Mouse (Mus musculus) midbrain, embryonic 10.5 days (tissue): ENCODE measurements at regions not wholly inside any gene's neighbourhood (a gene's known extent, or its start where the extent isn't known, plus 50 kb on each side); places are given as distances from the start of the nearest gene placed in this dataset.
A peak's percentile ranks its signal among the peaks of the same experiment; 100 is the strongest.

Source experiments
- DNase-seq: peaks from one replicate; pipeline ENCODE4 v3.0.0-alpha.2; 2017; ENCODE audit warnings: low spot score
- H3K27ac ChIP-seq: fragments of 300-500 bp; sonication (generic); replicated peaks from 2 replicates; pipeline ENCODE4 v1.5.1; 2016; ENCODE audit warnings: mild to moderate bottlenecking
- H3K27me3 ChIP-seq: fragments of 300-500 bp; sonication (generic); 2 replicates; pipeline ENCODE4 v1.6.1; 2016; ENCODE audit warnings: low read depth, mild to moderate bottlenecking; ENCODE audit not compliant: poor library complexity, severe bottlenecking
- H3K36me3 ChIP-seq: fragments of 300-500 bp; sonication (generic); 2 replicates; pipeline ENCODE4 v1.6.1; 2016; ENCODE audit warnings: mild to moderate bottlenecking, moderate library complexity
- H3K4me1 ChIP-seq: fragments of 300-500 bp; sonication (generic); 2 replicates; pipeline ENCODE4 v1.6.1; 2016
- H3K4me3 ChIP-seq: fragments of 300-500 bp; sonication (generic); 2 replicates; pipeline ENCODE4 v1.5.1; 2016; ENCODE audit warnings: mild to moderate bottlenecking, moderate library complexity
- H3K9me3 ChIP-seq: fragments of 300-500 bp; sonication (generic); replicated peaks from 2 replicates; pipeline ENCODE4 v1.6.1; 2016; ENCODE audit warnings: mild to moderate bottlenecking
- WGBS: fragments of 180-500 bp; shearing (Covaris S2); methylation state at CpG from one replicate; pipeline ENCODE4 v1.1.7; 2016; 5-methylcytosine and 5-hydroxymethylcytosine counted together

DNA sequence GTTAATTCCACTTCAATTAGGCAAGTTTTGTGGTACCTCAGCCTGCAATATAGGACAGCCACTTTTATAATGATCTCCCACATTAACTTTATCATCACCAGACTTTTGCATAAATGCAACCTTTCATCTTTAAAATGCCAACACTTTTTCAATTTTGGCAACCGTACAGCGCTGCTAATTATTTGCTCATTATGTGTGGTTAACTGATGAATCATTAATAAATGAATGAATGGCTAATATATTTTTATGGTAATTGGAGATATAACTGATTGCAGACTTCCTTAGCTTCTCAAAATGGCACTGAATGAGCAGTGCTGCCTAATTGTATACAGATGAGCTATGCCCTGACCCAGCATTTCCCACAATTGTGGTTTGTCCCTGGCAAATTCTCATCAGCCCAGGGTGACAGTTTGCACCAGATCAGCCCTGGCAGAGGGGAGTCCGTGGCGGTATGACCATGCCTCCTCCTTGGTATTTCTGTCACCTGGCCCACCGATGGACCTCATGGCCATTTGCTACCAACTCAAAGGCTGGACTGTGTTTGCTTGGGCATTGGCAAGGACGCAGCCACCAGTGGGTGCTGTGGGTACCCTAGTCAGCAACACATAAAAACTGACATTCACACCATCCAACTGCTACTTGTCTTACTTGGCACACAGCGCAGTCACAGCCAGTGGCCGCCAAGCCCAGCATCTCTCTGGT lies 173.7 kb upstream of the Lmo4 start:
- 91% methylated on average over 8 of the region's 8 CpGs for WGBS
- H3K4me3 ChIP-seq, result no peak overlapping the region
- no peaks in the 10 kb centered on the region for H3K27me3 ChIP-seq
- H3K36me3 ChIP-seq, result no peaks in the 10 kb centered on the region
- DNase-seq, result no peak
- no peaks in the 10 kb centered on the region for H3K9me3 ChIP-seq
- peak overlapping the region; percentile 46; the same call in 1 of the 2 replicates for H3K27ac ChIP-seq
- peaks cover 38% of the 10 kb centered on the region for H3K4me1 ChIP-seq

DNA sequence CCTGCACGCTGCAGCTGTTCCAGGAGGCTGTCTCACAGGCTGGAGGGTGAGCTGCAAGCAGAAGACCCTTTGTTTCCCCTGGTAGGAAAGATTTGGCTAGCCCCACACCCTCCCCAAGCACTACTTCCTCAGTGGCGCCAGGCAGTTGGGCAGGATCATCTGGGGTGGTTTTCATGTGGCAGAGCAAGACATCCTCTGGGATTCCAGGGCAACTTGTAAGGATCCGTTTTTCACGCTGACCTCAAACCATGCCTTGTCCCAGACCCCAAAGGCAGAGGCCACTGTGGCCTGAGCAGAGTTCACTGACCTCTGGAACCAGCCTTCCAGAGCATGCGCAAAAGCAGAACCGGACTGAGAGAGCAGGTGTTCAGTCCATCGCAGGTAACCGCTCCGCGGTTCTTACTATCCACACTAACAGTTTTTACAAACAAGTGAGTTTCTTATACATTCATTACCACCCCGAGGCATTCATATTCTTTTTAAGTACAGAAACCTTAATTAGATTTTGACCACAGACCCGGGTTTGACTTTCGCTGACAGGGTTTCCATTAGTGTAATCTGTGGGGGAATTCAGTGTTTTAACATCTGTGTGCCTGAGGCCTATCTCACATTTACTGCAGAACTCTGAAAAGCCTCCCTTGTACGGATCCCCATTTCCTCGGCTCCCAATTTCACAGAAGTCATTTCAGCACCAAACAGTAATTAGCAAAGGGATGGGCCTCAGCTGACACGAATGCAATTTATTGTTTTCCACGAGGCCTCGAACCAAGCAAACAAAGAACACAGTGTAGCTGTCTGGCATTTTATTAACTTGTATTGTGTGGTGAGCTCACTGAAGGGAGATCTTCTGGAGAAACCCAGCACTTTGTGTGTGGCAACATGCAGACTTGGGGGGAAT lies 172.9 kb upstream of the Lmo4 start:
- Histone ChIP-seq H3K36me3 (no peaks in the 10 kb centered on the region), H3K27ac (peak overlapping the region; percentile 73), H3K9me3 (no peaks in the 10 kb centered on the region), H3K4me1 (peaks cover 38% of the 10 kb centered on the region), H3K4me3 (no peak overlapping the region), H3K27me3 (no peaks in the 10 kb centered on the region)
- DNase-seq, result peak; percentile 34
- 51% methylated on average over 18 of the region's 18 CpGs for WGBS

DNA sequence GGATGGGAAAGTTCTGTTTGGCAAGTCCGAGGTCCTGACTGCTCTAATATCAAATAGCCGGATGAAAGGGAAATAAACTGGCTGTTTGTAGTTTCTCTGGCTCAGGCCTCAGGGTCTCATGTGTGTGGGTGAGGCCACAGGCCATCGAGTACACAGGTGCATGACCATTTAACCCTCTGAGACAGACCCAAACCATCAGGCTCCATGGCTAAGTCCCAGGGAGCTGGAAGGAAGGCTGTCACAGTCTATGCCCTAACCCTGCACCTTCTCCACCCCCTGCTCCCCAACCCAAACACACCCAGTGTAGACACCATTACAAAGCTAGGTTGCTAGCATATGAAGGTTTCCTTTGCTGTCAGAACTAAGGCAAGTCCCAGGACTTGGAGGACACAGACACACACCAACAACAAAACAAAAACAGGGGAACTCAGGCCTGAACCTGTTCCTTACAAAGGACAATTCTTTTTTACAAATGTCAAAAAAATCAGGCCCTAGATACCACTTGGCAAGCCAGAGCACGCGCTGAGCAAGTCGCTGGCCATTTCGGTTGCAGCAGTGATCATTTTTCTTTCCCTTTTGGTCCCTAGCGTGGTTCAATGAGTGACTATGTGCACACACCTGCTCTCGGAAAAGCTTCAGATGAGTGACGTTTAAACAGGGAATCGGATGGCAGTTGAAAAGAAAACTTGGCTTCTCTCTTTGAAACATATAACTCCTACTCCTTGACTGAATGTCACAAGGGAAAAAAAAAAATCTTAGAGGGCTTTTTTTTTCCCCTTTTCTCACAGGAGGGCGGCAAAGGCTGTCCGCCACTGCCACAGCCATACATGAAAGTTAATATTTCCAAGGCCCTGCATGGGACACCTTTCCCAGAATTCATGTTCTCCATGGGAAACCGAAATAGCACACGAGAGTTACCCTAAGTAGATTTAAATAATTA lies 171.7 kb upstream of the Lmo4 start:
- H3K36me3 ChIP-seq, result no peaks in the 10 kb centered on the region
- DNase-seq, result no peak
- H3K4me1 ChIP-seq, result peaks cover 38% of the 10 kb centered on the region
- WGBS, result 80% methylated on average over 15 of the region's 15 CpGs
- no peaks in the 10 kb centered on the region for H3K9me3 ChIP-seq
- H3K27me3 ChIP-seq, result no peaks in the 10 kb centered on the region
- no peak overlapping the region for H3K27ac ChIP-seq
- H3K4me3 ChIP-seq, result no peak overlapping the region

DNA sequence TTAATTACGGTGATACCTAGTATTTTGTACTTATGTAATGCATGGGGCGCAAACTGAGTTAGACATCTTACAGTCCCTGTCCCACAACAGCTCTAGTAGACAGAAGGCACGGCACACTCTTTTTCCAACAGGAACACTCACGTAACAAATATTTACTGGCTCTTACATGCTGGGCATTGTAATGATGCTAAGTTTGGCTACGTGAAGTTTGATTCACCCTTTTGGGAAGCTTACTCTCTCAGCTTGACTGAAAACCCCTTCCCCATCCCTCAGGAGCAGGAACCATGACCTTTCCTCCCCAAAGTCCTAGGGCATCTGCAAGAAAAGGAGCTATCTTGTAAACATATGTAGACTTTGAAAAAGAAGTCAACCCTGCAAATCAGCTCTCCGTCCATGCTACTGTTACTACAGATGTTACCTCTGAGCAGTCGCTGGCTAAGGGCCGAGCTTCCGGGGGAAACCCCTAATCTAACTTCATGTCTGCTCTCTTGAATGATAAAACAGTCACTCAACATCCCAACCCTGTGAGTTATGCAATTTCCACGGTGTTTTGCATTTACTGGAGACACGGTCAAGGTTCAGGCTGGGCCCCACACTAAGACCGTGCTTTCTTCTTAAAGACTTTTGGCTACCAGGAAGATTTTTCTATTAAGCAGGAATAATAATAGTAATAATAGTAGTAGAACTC lies 170.8 kb upstream of the Lmo4 start:
- H3K27me3 ChIP-seq, result no peaks in the 10 kb centered on the region
- no peak overlapping the region for H3K27ac ChIP-seq
- no peak overlapping the region for H3K4me3 ChIP-seq
- H3K36me3 ChIP-seq, result no peaks in the 10 kb centered on the region
- H3K4me1 ChIP-seq, result peaks cover 31% of the 10 kb centered on the region
- no peak for DNase-seq
- 91% methylated on average over 12 of the region's 12 CpGs for WGBS
- H3K9me3 ChIP-seq, result no peaks in the 10 kb centered on the region

DNA sequence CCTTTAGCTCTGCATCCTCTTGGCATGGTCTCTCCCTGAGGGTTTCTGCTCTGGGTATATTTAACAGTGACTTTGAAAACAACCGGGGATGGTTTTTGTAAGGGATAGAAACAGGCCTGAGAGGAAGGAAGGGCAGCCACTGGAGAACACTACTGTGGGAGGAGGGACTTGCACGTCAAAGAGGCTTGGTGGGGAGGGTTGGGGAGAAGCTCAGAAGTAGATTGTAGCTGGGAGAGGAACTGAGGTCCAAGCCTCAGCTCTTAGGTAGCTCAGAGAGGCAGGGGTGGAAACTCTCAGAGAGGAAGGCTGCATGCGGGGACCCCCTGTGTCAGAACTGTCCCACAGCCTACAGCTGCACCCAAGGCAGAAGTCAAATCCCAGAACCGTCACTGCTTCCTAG lies 163.3 kb upstream of the Lmo4 start:
- H3K36me3 ChIP-seq, result no peaks in the 10 kb centered on the region
- 52% methylated on average over 4 of the region's 4 CpGs for WGBS
- no peak overlapping the region for H3K4me3 ChIP-seq
- H3K27ac ChIP-seq, result peak overlapping the region; percentile 67; the same call in 1 of the 2 replicates
- no peaks in the 10 kb centered on the region for H3K9me3 ChIP-seq
- H3K27me3 ChIP-seq, result peaks cover 13% of the 10 kb centered on the region
- DNase-seq, result no peak
- peaks cover 33% of the 10 kb centered on the region for H3K4me1 ChIP-seq

DNA sequence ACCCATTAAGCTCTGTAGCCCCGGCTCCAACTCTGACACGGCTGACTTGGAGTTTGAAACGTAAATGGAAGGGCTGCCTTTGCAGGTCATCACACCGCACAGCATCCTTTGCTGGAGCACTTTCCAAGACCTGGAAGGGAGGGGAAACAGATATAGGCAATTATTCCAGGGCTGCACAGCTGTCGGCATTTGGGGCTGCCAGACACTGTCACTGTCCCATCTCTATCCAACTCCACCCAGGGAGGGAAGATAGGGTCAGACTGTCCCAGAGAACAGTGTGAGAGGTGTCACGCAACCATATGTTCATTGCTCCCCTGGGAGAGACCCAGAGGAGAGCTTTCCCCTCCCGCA lies 162.7 kb upstream of the Lmo4 start:
- no peaks in the 10 kb centered on the region for H3K36me3 ChIP-seq

DNA sequence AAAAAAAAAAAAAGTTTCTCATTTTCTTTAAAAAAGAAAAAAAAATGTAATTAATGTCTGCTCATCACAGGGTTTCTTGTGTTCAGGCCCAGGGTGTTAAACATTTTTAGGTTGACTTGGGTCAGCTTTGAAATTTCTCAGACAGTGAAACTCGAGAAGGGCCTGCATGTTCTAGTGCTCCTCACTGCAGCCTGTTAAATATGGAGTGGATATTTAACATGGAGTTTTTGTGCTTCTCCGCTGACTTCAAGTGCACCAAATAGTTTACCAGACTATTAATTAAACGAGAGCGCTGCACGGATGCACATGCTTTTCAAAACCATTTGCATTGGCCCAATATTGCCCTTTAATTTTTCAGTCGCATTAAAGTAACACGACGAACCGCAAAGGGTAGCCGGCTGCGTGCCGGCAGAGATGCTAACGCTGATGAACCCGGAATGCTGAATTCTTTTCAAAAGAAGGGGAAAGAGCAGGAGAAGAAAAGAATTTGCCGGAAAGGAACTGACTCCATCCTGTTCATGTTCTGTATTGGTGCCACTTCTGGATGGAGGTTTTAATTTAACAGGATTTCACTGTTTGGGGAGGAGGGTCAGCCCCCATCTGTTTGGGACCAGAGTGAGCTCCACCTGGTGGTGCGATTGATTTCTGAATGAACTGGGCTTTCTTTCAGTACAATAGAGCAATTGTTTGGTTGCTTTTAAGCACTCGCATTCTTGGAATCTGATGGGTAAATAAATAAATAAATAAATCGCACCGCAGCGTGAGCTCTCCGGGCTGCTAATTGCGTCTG lies 162.2 kb upstream of the Lmo4 start:
- Histone ChIP-seq H3K4me1 (peaks cover 33% of the 10 kb centered on the region), H3K36me3 (no peaks in the 10 kb centered on the region), H3K4me3 (peak overlapping the region; percentile 50), H3K9me3 (no peaks in the 10 kb centered on the region), H3K27me3 (peaks cover 13% of the 10 kb centered on the region), H3K27ac (peak overlapping the region; percentile 67)
- peak; percentile 54 for DNase-seq
- 31% methylated on average over 22 of the region's 22 CpGs for WGBS

More for the DNA sequence above, 162.7 kb upstream of the Lmo4 start:
- Histone ChIP-seq H3K4me1 (peaks cover 33% of the 10 kb centered on the region), H3K4me3 (peak overlapping the region; percentile 50), H3K27ac (peak overlapping the region; percentile 67), H3K9me3 (no peaks in the 10 kb centered on the region), H3K27me3 (peaks cover 13% of the 10 kb centered on the region)
- 22% methylated on average over 7 of the region's 7 CpGs for WGBS
- no peak for DNase-seq

DNA sequence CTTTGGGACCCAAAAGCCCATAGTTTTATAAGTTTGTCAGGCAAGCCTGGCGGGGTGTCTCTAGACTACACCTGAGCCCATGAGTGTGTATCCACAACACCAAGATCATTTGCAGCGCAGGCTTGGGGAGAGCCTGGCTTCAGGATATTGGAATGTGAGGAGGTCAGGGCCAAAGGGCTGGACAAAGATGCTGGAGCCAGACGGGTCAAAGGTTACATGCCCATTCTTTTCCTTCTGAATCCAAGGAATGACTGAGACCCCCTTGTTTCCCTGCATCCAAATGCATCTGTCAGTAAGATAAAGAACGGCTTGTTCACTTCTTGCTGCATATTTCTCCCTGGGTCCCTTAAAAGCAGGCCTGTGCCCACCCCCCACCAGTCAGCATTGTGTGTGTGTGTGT lies 160.9 kb upstream of the Lmo4 start:
- H3K27ac ChIP-seq, result peak overlapping the region; percentile 42; the same call in 1 of the 2 replicates
- no peaks in the 10 kb centered on the region for H3K36me3 ChIP-seq
- DNase-seq, result peak; percentile 35
- 46% methylated on average over 4 of the region's 4 CpGs for WGBS
- peaks cover 13% of the 10 kb centered on the region for H3K27me3 ChIP-seq
- H3K4me1 ChIP-seq, result peaks cover 33% of the 10 kb centered on the region
- H3K9me3 ChIP-seq, result no peaks in the 10 kb centered on the region
- no peak overlapping the region for H3K4me3 ChIP-seq

DNA sequence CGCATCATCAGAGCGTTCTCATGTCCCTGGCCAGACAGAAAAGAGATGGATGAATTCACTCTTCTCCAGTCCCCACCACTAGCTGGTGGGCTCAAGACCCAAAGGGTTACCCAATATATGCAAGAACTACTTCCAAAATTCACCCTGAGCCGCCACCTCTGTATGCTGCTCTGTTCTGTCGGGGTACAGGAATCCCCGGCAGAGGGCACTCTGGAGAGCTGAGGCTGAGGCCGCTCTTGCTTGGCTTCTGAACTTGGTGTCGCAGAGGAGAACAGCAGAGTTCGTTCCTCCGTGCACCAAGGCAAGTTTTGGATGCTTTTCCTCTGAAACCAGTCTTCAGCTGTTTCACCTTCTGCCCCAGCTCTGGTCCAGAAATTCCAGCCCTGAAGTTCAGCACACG lies 157.5 kb upstream of the Lmo4 start:
- Histone ChIP-seq H3K4me3 (no peak overlapping the region), H3K4me1 (peaks cover 23% of the 10 kb centered on the region), H3K36me3 (no peaks in the 10 kb centered on the region), H3K27ac (no peak overlapping the region), H3K27me3 (no peaks in the 10 kb centered on the region), H3K9me3 (peaks cover 6% of the 10 kb centered on the region; the same call in 1 of the 2 replicates)
- WGBS, result 63% methylated on average over 10 of the region's 10 CpGs
- no peak for DNase-seq

DNA sequence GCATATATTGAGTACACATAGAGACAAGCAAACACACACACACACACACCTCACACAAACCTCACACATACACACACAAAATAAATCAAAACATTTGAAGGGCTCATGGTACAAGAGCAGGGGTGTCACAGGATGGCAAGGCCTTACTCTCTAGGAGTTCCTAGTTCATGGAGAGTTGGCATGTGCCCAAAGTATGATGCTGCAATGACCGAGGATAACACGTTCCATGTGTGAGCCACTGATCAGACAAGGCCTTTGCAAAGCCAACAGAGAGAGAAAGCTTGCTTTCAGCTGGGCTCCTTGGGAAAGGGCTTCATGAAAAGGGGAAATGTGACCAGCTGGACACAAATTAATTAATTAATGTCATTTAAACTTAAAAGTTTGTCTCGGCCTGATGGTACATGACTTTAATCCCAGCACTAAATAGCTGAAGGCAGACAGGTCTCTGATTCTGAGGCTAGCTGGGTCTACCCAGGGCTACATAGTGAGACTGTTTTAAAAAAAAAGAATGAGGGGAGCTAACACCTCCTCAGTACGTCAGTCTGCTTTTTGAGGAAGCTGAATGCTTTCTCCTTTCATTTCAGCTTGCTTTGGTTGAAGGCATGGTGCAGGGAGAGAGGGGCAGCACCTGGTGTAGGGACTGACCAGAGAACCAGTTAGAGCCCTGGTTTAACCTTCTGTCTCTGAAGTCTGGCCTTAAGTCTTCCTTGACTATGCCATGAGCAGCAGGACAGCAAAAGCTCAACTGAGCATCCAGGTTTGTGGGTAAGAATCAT lies 156.4 kb upstream of the Lmo4 start:
- Histone ChIP-seq H3K4me3 (no peak overlapping the region), H3K4me1 (peaks cover 12% of the 10 kb centered on the region), H3K36me3 (no peaks in the 10 kb centered on the region), H3K27ac (no peak overlapping the region), H3K27me3 (no peaks in the 10 kb centered on the region), H3K9me3 (peaks cover 6% of the 10 kb centered on the region; the same call in 1 of the 2 replicates)
- WGBS, result 88% methylated on average over 4 of the region's 4 CpGs
- DNase-seq, result no peak

DNA sequence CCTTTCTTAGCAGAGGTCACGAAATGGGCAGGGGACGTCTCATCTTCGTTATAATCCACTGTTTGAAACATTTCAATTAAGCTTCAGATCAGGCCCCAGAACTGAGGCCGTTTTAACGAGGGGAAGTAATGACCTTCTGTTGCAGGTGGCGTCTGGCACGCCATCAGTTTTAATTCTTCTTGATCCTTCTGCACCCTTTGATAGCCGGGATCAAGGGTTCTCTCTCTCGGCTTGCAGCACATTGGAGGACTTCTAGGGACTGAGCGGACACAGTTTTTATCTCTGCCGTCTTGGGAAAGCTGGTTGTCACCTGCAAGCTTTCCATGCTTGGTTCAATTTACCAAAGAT lies 151.9 kb upstream of the Lmo4 start:
- H3K9me3 ChIP-seq, result peaks cover 6% of the 10 kb centered on the region; the same call in 1 of the 2 replicates
- H3K4me1 ChIP-seq, result no peaks in the 10 kb centered on the region
- no peaks in the 10 kb centered on the region for H3K36me3 ChIP-seq
- WGBS, result 76% methylated on average over 11 of the region's 11 CpGs
- no peaks in the 10 kb centered on the region for H3K27me3 ChIP-seq
- H3K4me3 ChIP-seq, result no peak overlapping the region
- no peak overlapping the region for H3K27ac ChIP-seq
- DNase-seq, result no peak
